Mouse (Mus musculus) megakaryocyte, adult 5-6 weeks (primary cell): ENCODE results near the gene Uevld. TPM values are rescaled to one million over a fixed set of nuclear protein-coding genes. Genes with fewer than 3 reads are reported as not detected.

Source experiments
- ATAC-seq: 2 replicates; pipeline ENCODE4 v1.8.0; 2016; ENCODE audit warnings: mild to moderate bottlenecking, inconsistent platforms; ENCODE audit not compliant: poor library complexity, severe bottlenecking
- total RNA-seq, 2 experiments: library from RNA; stranded (forward) in 1 of 2; stranded (reverse) in 1 of 2; fragments of 153-499, 151-499 nt in 1 of 2; fragments of 221-1000, 200-1000 nt in 1 of 2; gene quantifications; 2 replicates each; pipeline versions ENCODE4 v1.2.3 to v1.2.4; 2015 to 2017

Gene Uevld
- total RNA-seq, 2 experiments from 2014 or later = 14.1 to 18.2 TPM

- ATAC-seq = no peak
These were observed 81.1 kb downstream of the Uevld start for GRCm38 (mm10) chr7:46877255-46877654.

- ATAC-seq = no peak
These were observed 81.5 kb downstream of the Uevld start for GRCm38 (mm10) chr7:46876841-46877240.

Other genes with a start within 250 kb of the Uevld start
- gene Saal1, start 247.8 kb downstream of the Uevld start, total RNA-seq (2015) = 12.1 and 12.3 TPM in 2 replicates
- gene Saal1, start 247.8 kb downstream of the Uevld start, total RNA-seq (2017) = 9.9 and 12.5 TPM in 2 replicates
- gene Saa3, start 242.8 kb downstream of the Uevld start, total RNA-seq (2015) = 0.52 and 0.87 TPM in 2 replicates
- 1.8 and 2.0 TPM in 2 replicates for gene Saa3, start 242.8 kb downstream of the Uevld start, total RNA-seq (2017)
- gene Saa4, start 225.9 kb downstream of the Uevld start, total RNA-seq (2015) = not detected in 2 replicates
- gene Saa4, start 225.9 kb downstream of the Uevld start, total RNA-seq (2017) = not detected in 2 replicates
- gene Saa1, start 215.5 kb downstream of the Uevld start, total RNA-seq (2015) = not detected in 2 replicates
- gene Saa1, start 215.5 kb downstream of the Uevld start, total RNA-seq (2017) = not detected in 2 replicates
- gene Saa2, start 206.7 kb downstream of the Uevld start, total RNA-seq (2015) = not detected in 2 replicates
- not detected in 2 replicates for gene Saa2, start 206.7 kb downstream of the Uevld start, total RNA-seq (2017)
- gene Hps5, start 162.5 kb downstream of the Uevld start, total RNA-seq (2015) = 26.0 and 27.1 TPM in 2 replicates
- 58.8 and 61.3 TPM in 2 replicates for gene Hps5, start 162.5 kb downstream of the Uevld start, total RNA-seq (2017)
- 36.6 and 40.0 TPM in 2 replicates for gene Gtf2h1, start 162.4 kb downstream of the Uevld start, total RNA-seq (2015)
- gene Gtf2h1, start 162.4 kb downstream of the Uevld start, total RNA-seq (2017) = 70.2 and 74.8 TPM in 2 replicates
- 278 and 286 TPM in 2 replicates for gene Ldha, start 117.1 kb downstream of the Uevld start, total RNA-seq (2015)
- gene Ldha, start 117.1 kb downstream of the Uevld start, total RNA-seq (2017) = 212 and 223 TPM in 2 replicates
- 2.3 and 2.9 TPM in 2 replicates for gene Ldhc, start 97.3 kb downstream of the Uevld start, total RNA-seq (2015)
- gene Ldhc, start 97.3 kb downstream of the Uevld start, total RNA-seq (2017) = 1.0 TPM in 1 of 2 replicates, not detected in the other
- gene Tsg101, start 38.6 kb downstream of the Uevld start, total RNA-seq (2015) = 94.3 and 96.9 TPM in 2 replicates
- 43.6 and 58.2 TPM in 2 replicates for gene Tsg101, start 38.6 kb downstream of the Uevld start, total RNA-seq (2017)
- gene Gm9999, start 25.1 kb upstream of the Uevld start, total RNA-seq (2015) = 2.3 TPM in 1 of 2 replicates, not detected in the other
- not detected in 2 replicates for gene Gm9999, start 25.1 kb upstream of the Uevld start, total RNA-seq (2017)
- gene Spty2d1, start 49.9 kb upstream of the Uevld start, total RNA-seq (2015) = 40.7 and 45.3 TPM in 2 replicates
- 35.4 and 42.0 TPM in 2 replicates for gene Spty2d1, start 49.9 kb upstream of the Uevld start, total RNA-seq (2017)
- 10.3 and 12.7 TPM in 2 replicates for gene Tmem86a, start 92.1 kb upstream of the Uevld start, total RNA-seq (2015)
- 6.3 and 6.4 TPM in 2 replicates for gene Tmem86a, start 92.1 kb upstream of the Uevld start, total RNA-seq (2017)
- gene Ptpn5, start 175.2 kb upstream of the Uevld start, total RNA-seq (2015) = not detected in 2 replicates
- gene Ptpn5, start 175.2 kb upstream of the Uevld start, total RNA-seq (2017) = not detected in 2 replicates
- gene Mrgpra6, start 246.4 kb upstream of the Uevld start, total RNA-seq (2015) = not detected in 2 replicates
- gene Mrgpra6, start 246.4 kb upstream of the Uevld start, total RNA-seq (2017) = 0.81 TPM in 1 of 2 replicates, not detected in the other